Mouse (Mus musculus): ENCODE data around the gene Gfod2. TPM values are rescaled to one million over a fixed set of nuclear protein-coding genes. Genes with fewer than 3 reads are reported as not detected.

The Gfod2 gene
- total RNA-seq (2014; fragmentation: Nextera tagmentation) (2.3 and 2.7 TPM in 2 replicates), total RNA-seq (2017) (3.1 and 9.8 TPM in 2 replicates)

GRCm38 (mm10) chr8:105758277-105759108, at the start of gene Gfod2:
Gene Gfod2 (minus strand): TSS chr8:105758664.
- ATAC-seq (replicated peaks; ENCODE audit: low FRiP score, low TSS enrichment, poor library complexity, severe bottlenecking), result peak; percentile 98

- no peak for ATAC-seq (replicated peaks; ENCODE audit: low FRiP score, low TSS enrichment, poor library complexity, severe bottlenecking)
Measured at GRCm38 (mm10) chr8:105807766-105808165, 49.3 kb upstream of the Gfod2 start.

GRCm38 (mm10) chr8:105805964-105806363, 47.5 kb upstream of the Gfod2 start:
- no peak for ATAC-seq (replicated peaks; ENCODE audit: low FRiP score, low TSS enrichment, poor library complexity, severe bottlenecking)

GRCm38 (mm10) chr8:105805346-105805745, 46.9 kb upstream of the Gfod2 start:
- no peak for ATAC-seq (replicated peaks; ENCODE audit: low FRiP score, low TSS enrichment, poor library complexity, severe bottlenecking)

DNA sequence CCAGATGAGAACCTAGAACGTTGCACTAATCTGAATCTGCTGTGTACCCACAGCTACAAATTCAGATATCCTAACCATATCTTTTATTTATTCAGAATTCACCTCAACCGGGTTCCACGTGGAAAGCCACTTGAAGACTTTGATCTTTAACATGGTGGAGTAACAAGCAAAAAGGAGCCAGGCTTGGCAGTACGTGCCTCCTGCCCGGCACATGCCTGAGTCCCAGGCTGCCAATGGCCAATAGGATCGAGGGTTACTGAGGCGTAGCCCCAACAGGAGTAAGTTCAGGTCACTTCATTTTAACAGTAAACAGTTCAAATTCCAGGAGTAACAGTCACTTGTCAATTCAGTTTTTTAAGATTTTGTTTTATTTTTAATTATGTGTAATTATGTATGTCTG, 46.3 kb upstream of the Gfod2 start:
- no peak for ATAC-seq (replicated peaks; ENCODE audit: low FRiP score, low TSS enrichment, poor library complexity, severe bottlenecking)

- ATAC-seq (replicated peaks; ENCODE audit: low FRiP score, low TSS enrichment, poor library complexity, severe bottlenecking), result peak; percentile 85
Measured at GRCm38 (mm10) chr8:105801153-105801904, 42.9 kb upstream of the Gfod2 start.

- peak; percentile 84 for ATAC-seq (replicated peaks; ENCODE audit: low FRiP score, low TSS enrichment, poor library complexity, severe bottlenecking)
Measured at GRCm38 (mm10) chr8:105799091-105799812, 40.8 kb upstream of the Gfod2 start.

DNA sequence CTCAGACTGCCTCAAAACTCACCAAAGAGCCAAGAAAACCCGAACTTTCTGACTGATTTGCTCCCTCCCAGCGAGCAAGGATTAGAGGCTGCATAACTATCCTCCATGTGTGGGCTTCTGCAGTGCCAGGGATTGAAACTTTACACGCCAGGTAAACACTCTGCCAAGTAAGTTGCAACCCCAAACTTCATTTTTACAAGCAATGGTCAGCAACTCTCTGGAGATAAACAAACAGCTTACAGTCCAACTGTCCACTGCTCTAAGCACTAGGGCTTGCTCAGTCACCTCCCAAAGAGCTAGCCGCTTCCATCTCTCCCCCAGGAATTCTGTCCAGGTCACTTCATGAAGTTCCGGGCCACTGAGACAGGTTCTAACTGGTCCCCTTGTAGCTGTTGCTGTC, 39.9 kb upstream of the Gfod2 start:
- ATAC-seq (replicated peaks; ENCODE audit: low FRiP score, low TSS enrichment, poor library complexity, severe bottlenecking), result no peak

GRCm38 (mm10) chr8:105795785-105796184, 37.3 kb upstream of the Gfod2 start:
- ATAC-seq (replicated peaks; ENCODE audit: low FRiP score, low TSS enrichment, poor library complexity, severe bottlenecking), result no peak

DNA sequence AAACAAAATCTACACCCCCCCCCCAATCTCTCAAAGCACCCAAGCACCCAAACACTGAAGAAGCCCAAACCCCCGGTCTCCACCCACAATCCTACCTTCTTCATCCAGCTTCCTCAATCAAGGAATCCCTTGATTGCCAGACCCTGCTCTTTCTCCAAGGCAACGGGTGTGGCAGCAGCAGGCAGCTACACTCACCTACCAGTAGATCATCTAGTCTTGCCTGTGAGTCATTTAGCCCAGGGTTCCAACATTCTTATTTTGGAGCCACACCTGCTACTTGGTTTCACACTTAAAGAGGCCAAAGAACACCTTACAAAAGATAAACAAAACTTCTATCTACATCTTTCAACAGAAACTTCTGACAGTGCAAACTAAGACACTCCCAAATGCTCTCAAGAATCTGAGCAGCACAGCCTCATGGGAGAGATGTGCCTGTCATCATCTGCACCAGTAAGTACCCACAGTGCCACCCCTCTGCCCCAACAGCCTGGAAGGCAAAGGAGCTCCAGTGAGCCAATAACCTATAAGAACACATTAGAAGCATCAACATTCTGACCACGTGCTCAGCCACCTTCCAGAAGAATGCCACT, 35.6 kb upstream of the Gfod2 start:
- no peak for ATAC-seq (replicated peaks; ENCODE audit: low FRiP score, low TSS enrichment, poor library complexity, severe bottlenecking)

- ATAC-seq (replicated peaks; ENCODE audit: low FRiP score, low TSS enrichment, poor library complexity, severe bottlenecking), result no peak
Measured at GRCm38 (mm10) chr8:105793331-105793730, 34.9 kb upstream of the Gfod2 start.

- no peak for ATAC-seq (replicated peaks; ENCODE audit: low FRiP score, low TSS enrichment, poor library complexity, severe bottlenecking)
Measured at GRCm38 (mm10) chr8:105789626-105790025, 31.2 kb upstream of the Gfod2 start.

DNA sequence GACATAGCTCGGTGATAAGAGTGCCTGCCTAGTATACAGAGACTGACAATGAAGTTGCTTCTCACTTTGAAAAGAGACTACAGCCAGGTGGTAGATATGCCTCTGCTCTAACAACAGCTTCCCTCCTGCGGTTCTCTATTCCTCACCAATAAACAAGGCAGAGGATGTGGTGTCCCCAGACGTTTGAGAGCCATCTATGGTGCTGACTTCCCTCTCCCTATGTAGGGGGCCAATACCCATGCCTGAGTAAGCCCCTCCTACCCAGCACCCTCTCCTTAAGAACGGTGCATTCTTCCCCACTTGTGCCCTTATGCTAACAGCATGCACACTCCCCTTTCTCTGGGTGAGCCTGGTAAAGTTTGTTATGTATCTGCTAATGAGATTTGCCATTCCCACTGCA, 30.5 kb upstream of the Gfod2 start:
- ATAC-seq (replicated peaks; ENCODE audit: low FRiP score, low TSS enrichment, poor library complexity, severe bottlenecking), result 0 out of 2 replicates have a peak, but pooled peaks have one; percentile 15

DNA sequence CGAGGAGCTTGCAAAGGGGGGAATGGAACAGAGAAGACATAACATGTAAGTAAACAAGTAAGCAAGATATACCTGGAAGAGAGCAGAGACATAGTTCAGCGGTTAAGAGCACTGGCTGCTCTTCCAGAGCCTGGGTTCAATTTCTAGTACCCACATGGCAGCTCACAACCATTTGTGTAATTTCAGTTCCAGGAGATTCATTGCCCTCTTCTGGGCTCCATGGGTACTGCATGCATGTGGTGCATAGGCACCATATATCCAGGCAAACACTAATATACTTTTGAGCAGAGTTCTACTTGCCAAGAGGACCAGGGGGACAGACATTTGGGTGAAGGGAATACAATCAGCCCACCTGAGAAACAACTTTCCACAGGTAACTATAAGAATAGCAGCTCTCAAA, 29.8 kb upstream of the Gfod2 start:
- ATAC-seq (replicated peaks; ENCODE audit: low FRiP score, low TSS enrichment, poor library complexity, severe bottlenecking), result 0 out of 2 replicates have a peak, but pooled peaks have one; percentile 56

- no peak for ATAC-seq (replicated peaks; ENCODE audit: low FRiP score, low TSS enrichment, poor library complexity, severe bottlenecking)
Measured at GRCm38 (mm10) chr8:105780298-105780697, 21.8 kb upstream of the Gfod2 start.

DNA sequence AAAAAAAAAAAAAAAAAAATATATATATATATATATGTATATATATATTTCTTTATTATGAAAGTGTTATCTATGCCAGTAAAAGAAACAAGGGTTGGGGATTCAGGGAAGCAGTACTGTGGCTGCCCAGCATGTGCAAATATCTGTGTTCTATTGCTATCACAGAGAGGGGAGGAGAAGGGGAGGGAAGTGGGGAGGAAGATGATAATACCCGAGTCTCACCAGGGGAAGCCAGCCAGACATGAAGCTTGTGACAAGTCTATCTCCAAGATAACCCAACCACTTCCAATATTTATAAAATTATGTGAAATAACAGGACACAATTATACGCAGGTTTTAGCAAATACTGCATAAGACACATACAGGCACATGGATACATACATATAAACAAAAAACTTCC, 19.4 kb upstream of the Gfod2 start:
- 0 out of 2 replicates have a peak, but pooled peaks have one; percentile 33 for ATAC-seq (replicated peaks; ENCODE audit: low FRiP score, low TSS enrichment, poor library complexity, severe bottlenecking)

DNA sequence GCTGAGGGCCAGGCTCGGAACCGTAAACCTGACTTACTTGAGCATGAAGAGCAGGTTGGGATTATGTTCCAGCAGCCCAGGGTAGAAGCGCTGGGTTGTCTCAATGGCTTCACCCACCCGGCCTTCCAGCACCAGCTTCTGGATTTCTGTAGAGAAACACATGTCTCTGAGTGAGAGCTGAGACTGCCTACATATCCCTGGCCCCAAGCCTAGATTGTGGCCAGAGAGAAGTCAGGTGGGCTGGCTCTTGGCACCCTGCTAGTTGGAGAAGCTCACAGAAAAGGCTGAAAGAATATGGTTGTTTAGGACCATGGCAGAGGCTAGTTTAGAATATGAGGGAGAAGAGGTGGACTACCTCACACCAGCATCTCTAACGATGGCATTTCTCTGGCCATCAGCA, 16.0 kb upstream of the Gfod2 start:
- no peak for ATAC-seq (replicated peaks; ENCODE audit: low FRiP score, low TSS enrichment, poor library complexity, severe bottlenecking)

DNA sequence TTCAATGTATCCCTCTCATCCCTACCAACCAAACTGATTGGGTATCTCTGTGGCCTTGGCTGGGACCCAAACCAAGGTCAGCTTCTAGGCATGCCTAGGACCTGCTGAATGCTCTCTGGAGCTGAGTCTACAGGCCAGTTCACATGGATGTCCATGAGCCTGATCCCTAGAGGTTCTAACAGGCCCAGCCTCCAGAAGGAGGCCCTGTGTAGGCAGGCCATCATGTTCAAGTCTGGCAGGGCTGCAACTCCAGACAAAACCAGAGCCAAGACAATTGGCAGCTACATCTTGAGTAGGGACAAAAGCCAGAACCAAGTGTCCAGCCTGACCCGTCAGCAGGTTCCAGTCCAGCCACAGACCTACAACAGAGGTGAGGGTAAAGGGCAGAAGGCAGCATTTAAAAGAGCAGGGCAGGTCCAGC, 15.0 kb upstream of the Gfod2 start:
- ATAC-seq (replicated peaks; ENCODE audit: low FRiP score, low TSS enrichment, poor library complexity, severe bottlenecking), result no peak

DNA sequence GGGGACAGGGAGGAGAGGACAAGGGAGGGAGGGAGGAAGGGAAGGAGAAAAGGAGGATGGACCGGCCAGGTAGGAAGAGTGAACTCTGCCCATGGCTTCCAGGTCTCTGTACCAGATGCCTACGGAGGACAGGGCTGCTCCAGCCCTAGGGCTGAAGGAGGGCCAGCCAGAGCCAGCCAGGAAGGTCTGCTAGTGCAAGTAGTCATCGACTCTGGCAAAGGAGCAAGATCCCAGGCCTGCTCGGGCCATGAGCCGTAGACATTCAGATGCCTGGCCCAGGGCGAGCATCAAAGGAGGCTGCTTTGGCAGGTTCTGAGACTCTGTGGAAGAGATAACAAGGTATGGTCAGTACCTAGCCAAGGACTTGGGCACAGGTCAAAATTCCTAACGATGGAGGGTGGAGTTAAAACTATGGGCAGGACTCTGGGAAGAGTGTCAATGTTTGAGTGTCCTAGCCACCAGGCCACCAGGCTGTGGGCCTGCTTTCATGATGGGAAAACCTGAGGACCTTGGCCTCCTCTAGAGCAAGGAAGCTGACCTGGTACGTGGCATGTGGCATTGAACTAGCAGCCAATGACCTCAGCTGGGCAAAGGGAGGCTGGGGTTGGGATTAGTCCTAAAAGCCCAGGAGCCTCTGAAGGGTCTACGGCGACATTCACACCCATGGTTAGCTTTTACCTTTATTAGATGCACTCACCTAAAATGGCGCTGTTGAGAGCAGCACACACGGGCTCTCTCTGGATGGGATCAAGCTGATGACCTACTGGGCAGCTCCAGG, 13.1 kb upstream of the Gfod2 start:
- ATAC-seq (replicated peaks; ENCODE audit: low FRiP score, low TSS enrichment, poor library complexity, severe bottlenecking), result no peak

All from megakaryocyte-erythroid progenitor cell, adult 5-6 weeks (primary cell).